14 mouse cellular contexts compared by ENCODE assay signal in the genomic region with DNA sequence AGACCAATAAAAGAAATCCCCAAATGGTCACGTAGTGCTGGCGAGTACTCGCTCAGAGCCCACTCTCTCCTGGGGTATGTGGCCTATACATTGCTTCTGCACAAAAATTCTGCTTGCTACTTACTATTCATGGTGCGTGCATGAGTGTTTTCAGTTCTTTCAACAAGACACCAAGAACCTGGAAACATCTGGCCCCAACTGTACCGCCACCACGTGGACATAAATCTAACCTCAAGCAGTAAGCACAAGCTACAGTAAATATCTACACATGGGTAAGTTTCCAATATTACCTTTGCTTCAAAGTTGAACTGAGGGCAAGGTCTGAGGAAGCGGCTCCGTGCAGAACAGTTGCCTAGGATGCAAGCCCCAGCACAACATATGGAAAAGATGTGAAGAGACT.
DNase-seq lines count a peak whose midpoint lies in the region; ATAC-seq and TF ChIP-seq lines count a peak whose summit lies in the region.
"Had no signal": no experiment of that assay in that cellular context is flagged by ENCODE, and none has a peak within 500 bp of the region (broad histone marks: within the 10 kb centered on the region; RNA-seq: fewer than 3 reads in every experiment).

No protein-coding gene starts in this region.

- no peaks in the 10 kb centered on the region for H3K9me3 ChIP-seq in forebrain, postnatal 0 days (ENCODE audit: low read length)
- H3K9me3 ChIP-seq in forebrain, embryonic 11.5 days (ENCODE audit: control insufficient read depth, low read length), result no peaks in the 10 kb centered on the region
- no peaks in the 10 kb centered on the region for H3K9me3 ChIP-seq in lung, embryonic 14.5 days (ENCODE audit: low read depth, low read length)
- H3K9me3 ChIP-seq: forebrain, embryonic 12.5 days; heart, embryonic 15.5 days; liver, embryonic 13.5 days had no signal

- H3K4me2 ChIP-seq in forebrain, postnatal 0 days (ENCODE audit: low read depth), result no peak overlapping the region
- H3K4me2 ChIP-seq in forebrain, embryonic 11.5 days (ENCODE audit: low read depth, low read length, severe bottlenecking), result no peak overlapping the region
- no peak overlapping the region for H3K4me2 ChIP-seq in lung, embryonic 14.5 days
- H3K4me2 ChIP-seq: forebrain, embryonic 12.5 days; heart, embryonic 15.5 days; liver, embryonic 13.5 days had no signal

- H3K4me3 ChIP-seq in forebrain, postnatal 0 days (ENCODE audit: low read depth, low read length), result no peak overlapping the region
- no peak overlapping the region for H3K4me3 ChIP-seq in forebrain, embryonic 11.5 days (ENCODE audit: low read depth, low read length)
- no peak overlapping the region for H3K4me3 ChIP-seq in lung, embryonic 14.5 days (ENCODE audit: low read depth, low read length)
- H3K4me3 ChIP-seq in macrophage (ENCODE audit: inconsistent target), result no peak overlapping the region
- H3K4me3 ChIP-seq: forebrain, embryonic 12.5 days; heart, embryonic 15.5 days; liver, embryonic 13.5 days had no signal

- no peak overlapping the region for H3K9ac ChIP-seq in forebrain, postnatal 0 days
- H3K9ac ChIP-seq in forebrain, embryonic 11.5 days (ENCODE audit: low read length), result no peak overlapping the region
- no peak overlapping the region for H3K9ac ChIP-seq in lung, embryonic 14.5 days
- H3K9ac ChIP-seq: forebrain, embryonic 12.5 days; heart, embryonic 15.5 days; liver, embryonic 13.5 days had no signal

- no peak overlapping the region for H3K27ac ChIP-seq in forebrain, postnatal 0 days (ENCODE audit: low read depth, low read length)
- no peak overlapping the region for H3K27ac ChIP-seq in forebrain, embryonic 11.5 days (ENCODE audit: low read depth, low read length)
- no peak overlapping the region for H3K27ac ChIP-seq in lung, embryonic 14.5 days (ENCODE audit: low read depth)
- peak overlapping the region; percentile 15; the same call in 1 of the 2 replicates for H3K27ac ChIP-seq in macrophage
- H3K27ac ChIP-seq: forebrain, embryonic 12.5 days; heart, embryonic 15.5 days; liver, embryonic 13.5 days had no signal

- peak; percentile 33 for TF ChIP-seq CTCF in forebrain, postnatal 0 days (IDR thresholded peaks at IDR 0.05; ENCODE audit: low read depth)
- peak; percentile 37 for TF ChIP-seq CTCF in lung, embryonic 14.5 days (IDR thresholded peaks at IDR 0.05; ENCODE audit: low read depth)

- no peaks in the 10 kb centered on the region for H3K4me1 ChIP-seq in forebrain, postnatal 0 days (ENCODE audit: insufficient read depth)
- no peaks in the 10 kb centered on the region for H3K4me1 ChIP-seq in forebrain, embryonic 11.5 days (replicated peaks; ENCODE audit: control insufficient read depth, insufficient read depth, low read length)
- 0 out of 2 replicates have a peak, but pooled peaks cover 3% of the 10 kb centered on the region for H3K4me1 ChIP-seq in lung, embryonic 14.5 days (ENCODE audit: insufficient read depth)

- H3K79me2 ChIP-seq in macrophage (ENCODE audit: inconsistent target), result no peaks in the 10 kb centered on the region

- H3K36me3 ChIP-seq in forebrain, postnatal 0 days (ENCODE audit: insufficient read depth), result no peaks in the 10 kb centered on the region
- no peaks in the 10 kb centered on the region for H3K36me3 ChIP-seq in forebrain, embryonic 11.5 days (ENCODE audit: control insufficient read depth, insufficient read depth, low read length)
- no peaks in the 10 kb centered on the region for H3K36me3 ChIP-seq in lung, embryonic 14.5 days (ENCODE audit: insufficient read depth)
- no peaks in the 10 kb centered on the region for H3K36me3 ChIP-seq in macrophage (ENCODE audit: inconsistent target)
- H3K36me3 ChIP-seq: forebrain, embryonic 12.5 days; heart, embryonic 15.5 days; liver, embryonic 13.5 days had no signal

- no peak for ATAC-seq in forebrain, postnatal 0 days
- ATAC-seq in forebrain, embryonic 11.5 days (replicated peaks; ENCODE audit: low FRiP score), result no peak
- ATAC-seq in lung, embryonic 14.5 days (ENCODE audit: insufficient read depth), result no peak

- WGBS in forebrain, postnatal 0 days, result 79% methylated on average over 8 of the region's 8 CpGs
- 81% methylated on average over 8 of the region's 8 CpGs for WGBS in forebrain, embryonic 11.5 days
- WGBS in lung, embryonic 14.5 days, result 84% methylated on average over 8 of the region's 8 CpGs
- 76% methylated on average over 8 of the region's 8 CpGs for WGBS in macrophage (ENCODE audit: missing documents)

- H3K27me3 ChIP-seq in forebrain, postnatal 0 days (ENCODE audit: insufficient read depth, low read length), result no peaks in the 10 kb centered on the region
- no peaks in the 10 kb centered on the region for H3K27me3 ChIP-seq in forebrain, embryonic 11.5 days (ENCODE audit: control insufficient read depth, insufficient read depth, low read length)
- no peaks in the 10 kb centered on the region for H3K27me3 ChIP-seq in lung, embryonic 14.5 days (ENCODE audit: insufficient read depth, low read length)
- H3K27me3 ChIP-seq: forebrain, embryonic 12.5 days; heart, embryonic 15.5 days; liver, embryonic 13.5 days had no signal

- DNase-seq in forebrain, postnatal 0 days, result peak; percentile 23
- no peak for DNase-seq in forebrain, embryonic 11.5 days (ENCODE audit: low spot score)
- DNase-seq in lung, embryonic 14.5 days, result peak; percentile 46
- DNase-seq in lung, adult 18-20 months, result no peak
- DNase-seq in ZHBTc4 (ENCODE audit: low read depth, low spot score), result peak; percentile 64
- DNase-seq in adipocyte (ENCODE audit: low spot score), result no peak
- no peak for DNase-seq in right cerebral cortex, postnatal 4 days
- DNase-seq: adrenal gland, postnatal 25 days; cerebellum, adult 11-12 months; gastrocnemius, postnatal 10 days; liver, embryonic 13.5 days had no signal

Comparison
In these comparisons a context has a peak if more than half of its experiments do, and no peak if none do; other contexts are left out.
1. DNase-seq: peak in forebrain, postnatal 0 days (single experiment), lung, embryonic 14.5 days (single experiment) and ZHBTc4 (single experiment); none in forebrain, embryonic 11.5 days (single experiment), lung, adult 18-20 months (0 of 2), adipocyte (single experiment) and right cerebral cortex, postnatal 4 days (single experiment).